Mouse (Mus musculus) midbrain, embryonic 12.5 days (tissue): Measurements from ENCODE around the gene Tpt1. TPM values are rescaled to one million over a fixed set of nuclear protein-coding genes. Genes with fewer than 3 reads are reported as not detected.

Experiments used
- ATAC-seq: fragments of 200-750 bp; cut with Nextera tagmentation; 2 replicates; pipeline ENCODE4 v1.8.0; 2017; ENCODE audit warnings: low read depth, moderate TSS enrichment, moderate library complexity; ENCODE audit not compliant: low FRiP score
- H3K27ac ChIP-seq: fragments of 300-500 bp; sonication (generic); replicated peaks from 2 replicates; pipeline ENCODE4 v1.5.1; 2016; ENCODE audit warnings: mild to moderate bottlenecking
- H3K27me3 ChIP-seq: fragments of 300-500 bp; sonication (generic); 2 replicates; pipeline ENCODE4 v1.6.1; 2016; ENCODE audit warnings: mild to moderate bottlenecking
- H3K36me3 ChIP-seq: fragments of 300-500 bp; sonication (generic); 2 replicates; pipeline ENCODE4 v1.6.1; 2016
- H3K4me1 ChIP-seq: fragments of 300-500 bp; sonication (generic); 2 replicates; pipeline ENCODE4 v1.6.1; 2016
- H3K4me2 ChIP-seq: fragments of 300-500 bp; sonication (generic); replicated peaks from 2 replicates; pipeline ENCODE4 v1.6.1; 2016; ENCODE audit warnings: mild to moderate bottlenecking, moderate library complexity
- H3K4me3 ChIP-seq: fragments of 300-500 bp; sonication (generic); 2 replicates; pipeline ENCODE4 v1.5.1; 2016; ENCODE audit warnings: mild to moderate bottlenecking
- H3K9ac ChIP-seq: fragments of 300-500 bp; sonication (generic); replicated peaks from 2 replicates; pipeline ENCODE4 v1.6.1; 2016; ENCODE audit warnings: mild to moderate bottlenecking, moderate library complexity
- H3K9me3 ChIP-seq: fragments of 300-500 bp; sonication (generic); 2 replicates; pipeline ENCODE4 v1.6.1; 2016; ENCODE audit warnings: mild to moderate bottlenecking
- WGBS: fragments of 180-500 bp; shearing (Covaris S2); methylation state at CpG from one replicate; pipeline ENCODE4 v1.1.7; 2016; 5-methylcytosine and 5-hydroxymethylcytosine counted together
- polyA plus RNA-seq: library from polyadenylated mRNA; unstranded; fragments of >200 nt; fragmentation: Nextera tagmentation; extraction: Ambion mirVana; gene quantifications from 2 replicates; pipeline ENCODE4 v1.2.1, GENCODE M21; 2016

Gene Tpt1
- polyA plus RNA-seq: 921 and 956 TPM in 2 replicates

GRCm38 (mm10) chr14:75844867-75845697 lies at the start of gene Tpt1:
Gene Tpt1 (plus strand): TSS chr14:75845093.
- peaks cover 29% of the 10 kb centered on the region for H3K4me1 ChIP-seq
- peak; percentile 98 for ATAC-seq

DNA sequence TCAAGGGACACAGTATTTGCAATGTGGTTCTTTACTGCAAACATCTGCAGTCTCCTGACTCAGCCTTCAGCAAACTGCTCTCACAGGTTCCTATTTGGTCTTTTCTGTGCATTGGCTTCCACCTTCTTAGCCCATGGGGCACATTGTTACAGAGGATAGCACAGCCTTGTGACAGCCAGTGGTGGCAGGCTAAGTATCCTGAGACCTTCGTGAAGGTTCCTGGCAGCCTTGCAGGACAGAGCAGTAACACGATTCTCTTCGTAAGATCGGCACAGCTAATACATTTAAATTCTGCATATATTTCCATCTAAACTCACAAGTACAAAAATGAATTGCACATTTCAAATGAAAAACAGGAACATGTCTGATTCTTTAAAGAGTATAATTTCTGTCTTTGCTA lies 49.0 kb upstream of the Tpt1 start:
- Histone ChIP-seq H3K4me2 (no peak overlapping the region), H3K9me3 (no peaks in the 10 kb centered on the region), H3K4me1 (no peaks in the 10 kb centered on the region), H3K4me3 (no peak overlapping the region), H3K9ac (no peak overlapping the region), H3K27ac (no peak overlapping the region), H3K27me3 (0 out of 2 replicates have a peak, but pooled peaks cover 3% of the 10 kb centered on the region), H3K36me3 (no peaks in the 10 kb centered on the region)
- ATAC-seq: no peak
- WGBS: 86% methylated on average over 4 of the region's 4 CpGs

More at GRCm38 (mm10) chr14:75844867-75845697, at the start of gene Tpt1:
- Histone ChIP-seq H3K9ac (peak within 1 kb of the TSS; percentile 90), H3K27me3 (no peaks in the 10 kb centered on the region), H3K36me3 (peaks cover 36% of the 10 kb centered on the region), H3K9me3 (no peaks in the 10 kb centered on the region), H3K4me3 (peak within 1 kb of the TSS; percentile 82), H3K27ac (peak within 1 kb of the TSS; percentile 97), H3K4me2 (peak within 1 kb of the TSS; percentile 74)
- under 1% methylated on average over 91 of the region's 108 CpGs for WGBS

GRCm38 (mm10) chr14:75797769-75798386 lies 47.0 kb upstream of the Tpt1 start:
- ATAC-seq: no peak

GRCm38 (mm10) chr14:75807800-75808199 lies 37.1 kb upstream of the Tpt1 start:
- no peak overlapping the region for H3K9ac ChIP-seq
- no peak overlapping the region for H3K4me2 ChIP-seq
- H3K27me3 ChIP-seq: no peaks in the 10 kb centered on the region; the same call in 1 of the 2 replicates
- 66% methylated on average over 8 of the region's 8 CpGs for WGBS
- ATAC-seq: no peak
- H3K27ac ChIP-seq: no peak overlapping the region
- H3K4me1 ChIP-seq: no peaks in the 10 kb centered on the region
- no peak overlapping the region for H3K4me3 ChIP-seq
- H3K9me3 ChIP-seq: no peaks in the 10 kb centered on the region
- no peaks in the 10 kb centered on the region for H3K36me3 ChIP-seq

More at GRCm38 (mm10) chr14:75797769-75798386, 47.0 kb upstream of the Tpt1 start:
- H3K36me3 ChIP-seq: no peaks in the 10 kb centered on the region
- H3K9me3 ChIP-seq: no peaks in the 10 kb centered on the region
- 60% methylated on average over 5 of the region's 5 CpGs for WGBS
- H3K4me3 ChIP-seq: no peak overlapping the region
- H3K9ac ChIP-seq: no peak overlapping the region
- H3K4me2 ChIP-seq: no peak overlapping the region
- H3K4me1 ChIP-seq: no peaks in the 10 kb centered on the region
- 0 out of 2 replicates have a peak, but pooled peaks cover 3% of the 10 kb centered on the region for H3K27me3 ChIP-seq
- H3K27ac ChIP-seq: no peak overlapping the region

DNA sequence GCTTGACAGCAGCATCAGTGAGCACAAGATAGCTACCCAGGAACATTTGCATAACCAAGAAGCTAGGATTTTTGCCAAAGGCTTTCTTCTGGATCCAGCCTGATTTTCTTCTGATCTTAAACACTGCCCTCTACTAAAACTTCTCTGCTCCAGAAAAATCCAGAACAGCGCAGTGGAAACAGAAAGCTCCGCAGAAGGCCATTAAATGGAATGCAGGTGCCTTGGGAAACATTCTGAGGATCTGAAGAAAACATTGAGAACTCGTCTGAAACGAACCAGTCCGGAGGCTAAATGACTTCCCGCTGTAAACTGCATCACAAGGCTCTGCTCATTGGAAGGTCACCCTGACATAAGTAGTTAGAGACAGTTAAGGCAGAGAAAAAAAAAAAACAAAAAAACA lies 35.0 kb upstream of the Tpt1 start:
- H3K27ac ChIP-seq: no peak overlapping the region
- no peaks in the 10 kb centered on the region; the same call in 1 of the 2 replicates for H3K27me3 ChIP-seq
- H3K9me3 ChIP-seq: no peaks in the 10 kb centered on the region
- no peak overlapping the region for H3K9ac ChIP-seq
- H3K4me2 ChIP-seq: no peak overlapping the region
- H3K4me1 ChIP-seq: no peaks in the 10 kb centered on the region
- ATAC-seq: no peak
- H3K36me3 ChIP-seq: no peaks in the 10 kb centered on the region
- no peak overlapping the region for H3K4me3 ChIP-seq
- WGBS: 85% methylated on average over 6 of the region's 6 CpGs

GRCm38 (mm10) chr14:75818528-75818927 lies 26.4 kb upstream of the Tpt1 start:
- Histone ChIP-seq H3K4me1 (no peaks in the 10 kb centered on the region), H3K9me3 (no peaks in the 10 kb centered on the region), H3K4me3 (no peak overlapping the region), H3K36me3 (no peaks in the 10 kb centered on the region), H3K27me3 (no peaks in the 10 kb centered on the region), H3K4me2 (no peak overlapping the region), H3K27ac (no peak overlapping the region), H3K9ac (no peak overlapping the region)
- ATAC-seq: no peak
- 89% methylated on average over 2 of the region's 2 CpGs for WGBS

DNA sequence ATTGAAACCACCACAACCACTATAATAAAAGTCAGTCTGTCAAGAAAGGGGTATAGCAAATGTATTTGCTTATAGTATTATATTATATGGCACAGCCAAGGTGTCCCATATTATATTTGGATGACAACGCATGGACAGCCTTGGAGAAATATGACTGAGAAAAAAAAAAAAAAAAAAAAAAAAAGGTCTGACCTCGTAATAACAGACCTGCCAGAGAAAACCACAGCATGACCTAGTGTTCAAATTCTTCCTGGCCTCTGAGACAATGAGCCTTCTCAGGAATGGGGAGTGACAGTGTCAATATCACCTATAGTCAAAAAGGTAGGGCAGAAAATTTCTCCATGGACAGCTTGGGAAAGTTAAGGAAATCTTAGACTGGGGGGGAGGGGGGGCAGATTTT lies 25.6 kb upstream of the Tpt1 start:
- Histone ChIP-seq H3K9ac (no peak overlapping the region), H3K4me2 (no peak overlapping the region), H3K4me1 (no peaks in the 10 kb centered on the region), H3K27me3 (no peaks in the 10 kb centered on the region), H3K4me3 (no peak overlapping the region), H3K36me3 (no peaks in the 10 kb centered on the region), H3K9me3 (no peaks in the 10 kb centered on the region), H3K27ac (no peak overlapping the region)
- ATAC-seq: no peak
- 75% methylated on average over 2 of the region's 2 CpGs for WGBS

- no peaks in the 10 kb centered on the region for H3K9me3 ChIP-seq
- no peak overlapping the region for H3K4me2 ChIP-seq
- no peak overlapping the region for H3K4me3 ChIP-seq
- H3K27ac ChIP-seq: no peak overlapping the region
- no peak overlapping the region for H3K9ac ChIP-seq
- H3K27me3 ChIP-seq: no peaks in the 10 kb centered on the region
- ATAC-seq: no peak
- WGBS: 81% methylated on average over 5 of the region's 5 CpGs
- no peaks in the 10 kb centered on the region for H3K4me1 ChIP-seq
- H3K36me3 ChIP-seq: no peaks in the 10 kb centered on the region
Measured at GRCm38 (mm10) chr14:75820007-75820406, 24.9 kb upstream of the Tpt1 start.

DNA sequence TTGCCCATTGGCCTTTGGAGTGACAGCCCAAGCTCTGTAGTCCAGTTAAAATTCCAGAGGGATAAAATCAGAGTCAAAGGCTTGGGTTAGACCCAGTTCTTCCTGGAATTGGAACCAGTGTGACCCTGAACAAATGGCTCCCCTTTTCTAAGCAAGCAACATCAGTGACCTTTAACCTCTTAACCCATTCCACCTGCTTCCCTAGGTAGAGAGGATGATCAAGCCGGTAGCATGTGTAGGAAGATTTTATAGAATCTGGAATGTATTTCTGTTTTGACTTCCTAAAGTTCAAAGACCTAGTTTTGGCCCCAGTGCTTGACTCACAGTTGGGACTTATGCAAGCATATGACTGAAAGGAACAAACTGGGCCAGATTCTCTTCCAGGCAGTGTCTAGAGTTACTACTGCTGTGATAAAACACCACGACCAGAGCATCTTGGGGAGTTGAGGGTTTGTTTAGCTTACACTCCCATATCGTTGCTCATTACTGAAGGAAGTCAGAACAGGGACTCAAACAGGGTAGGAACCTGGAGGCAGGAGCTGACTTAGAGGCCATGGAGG lies 18.0 kb upstream of the Tpt1 start:
- ATAC-seq: no peak
- Histone ChIP-seq H3K27me3 (peaks cover 27% of the 10 kb centered on the region), H3K9ac (no peak overlapping the region), H3K4me1 (peaks cover 11% of the 10 kb centered on the region; the same call in 1 of the 2 replicates), H3K9me3 (no peaks in the 10 kb centered on the region), H3K4me3 (no peak overlapping the region), H3K4me2 (no peak overlapping the region), H3K27ac (no peak overlapping the region), H3K36me3 (no peaks in the 10 kb centered on the region)
- 74% methylated on average over 3 of the region's 3 CpGs for WGBS

DNA sequence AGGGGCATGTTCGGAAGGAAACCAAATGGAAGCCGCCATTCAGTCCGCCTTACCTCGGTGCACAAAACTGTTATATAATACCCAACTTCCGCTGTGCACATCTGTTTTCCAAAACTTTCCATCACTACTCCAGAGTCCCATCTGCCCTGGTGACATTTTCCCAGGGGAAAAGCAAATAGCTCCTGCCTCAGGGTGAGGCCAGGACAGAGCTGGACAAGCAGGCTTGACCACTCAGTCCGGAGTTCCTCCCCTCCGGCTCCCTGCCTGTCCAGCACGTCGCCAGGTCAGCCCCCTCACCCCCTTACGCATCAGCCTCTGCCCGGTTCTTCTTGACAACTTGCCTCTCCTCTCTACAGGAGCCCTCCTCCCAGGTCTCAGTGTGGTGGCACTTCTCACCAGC lies 16.7 kb upstream of the Tpt1 start:
- Histone ChIP-seq H3K4me3 (no peak overlapping the region), H3K27me3 (peaks cover 27% of the 10 kb centered on the region), H3K4me1 (peaks cover 17% of the 10 kb centered on the region), H3K9me3 (no peaks in the 10 kb centered on the region), H3K27ac (no peak overlapping the region), H3K9ac (no peak overlapping the region), H3K36me3 (no peaks in the 10 kb centered on the region), H3K4me2 (peak overlapping the region; percentile 50; the same call in 1 of the 2 replicates)
- WGBS: 41% methylated on average over 11 of the region's 11 CpGs
- ATAC-seq: no peak

DNA sequence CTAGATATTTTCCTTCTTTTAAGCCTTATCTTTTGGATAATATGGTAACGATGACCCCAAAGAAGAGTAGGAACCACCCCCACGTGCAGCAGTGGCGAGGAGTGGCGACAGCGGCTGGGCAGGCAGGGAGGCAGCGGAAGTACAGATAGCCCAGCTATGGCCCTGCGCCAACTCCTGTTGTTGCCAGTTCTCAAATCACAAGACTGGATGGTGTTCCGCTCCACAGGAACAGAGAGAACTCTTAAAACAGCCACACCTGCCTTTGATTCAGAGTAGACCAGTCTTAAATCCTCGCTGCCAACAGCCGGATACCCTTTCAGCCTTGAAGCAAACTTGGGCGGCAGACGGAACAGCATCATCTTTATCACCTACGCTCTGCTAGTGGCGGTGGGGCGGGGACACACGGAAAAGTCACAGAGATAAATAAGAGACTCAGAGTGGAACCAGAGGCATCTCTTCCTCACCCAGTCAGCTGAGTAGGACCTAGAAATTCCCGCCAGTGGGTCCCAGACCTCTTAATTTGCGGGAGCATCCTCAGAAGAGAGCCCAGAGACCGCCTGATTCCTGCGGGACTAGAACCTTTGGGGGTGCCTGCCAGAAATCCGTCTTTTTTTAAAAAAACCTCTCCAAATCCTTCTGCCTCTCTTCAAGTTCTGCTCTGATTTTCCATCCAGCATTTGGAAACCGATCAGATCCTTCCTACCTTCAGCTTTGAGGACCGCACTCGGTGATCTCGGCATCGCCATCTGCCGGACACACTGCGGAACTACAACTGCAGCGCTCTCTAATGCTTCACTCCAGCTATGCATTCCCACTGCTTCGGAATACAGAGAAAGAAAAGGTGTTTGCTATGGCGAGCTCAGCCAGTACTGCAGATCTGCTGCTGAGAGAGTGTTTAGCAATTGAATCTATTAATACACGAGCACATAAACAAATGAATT lies 15.8 kb upstream of the Tpt1 start:
- Histone ChIP-seq H3K36me3 (no peaks in the 10 kb centered on the region), H3K9ac (no peak overlapping the region), H3K4me2 (peak overlapping the region; percentile 50), H3K9me3 (no peaks in the 10 kb centered on the region), H3K4me3 (peak overlapping the region; percentile 28), H3K27me3 (peaks cover 27% of the 10 kb centered on the region), H3K27ac (no peak overlapping the region), H3K4me1 (peaks cover 22% of the 10 kb centered on the region)
- ATAC-seq: no peak
- WGBS: 10% methylated on average over 32 of the region's 32 CpGs
